Mouse (Mus musculus) embryo, embryonic 11 days (tissue): ENCODE data around the gene Sulf2.

Source experiments
- DNase-seq: peaks from one replicate; pipeline ENCODE4 v3.0.0-alpha.2; 2015

The Sulf2 gene

GRCm38 (mm10) chr2:166047931-166048330 is 107.5 kb downstream of the Sulf2 start:
- no peak for DNase-seq

GRCm38 (mm10) chr2:166045549-166046501 is 109.6 kb downstream of the Sulf2 start:
- peak; percentile 54 for DNase-seq

- DNase-seq: no peak
Measured at GRCm38 (mm10) chr2:166045006-166045405, 110.5 kb downstream of the Sulf2 start.

GRCm38 (mm10) chr2:166042542-166042941 is 112.9 kb downstream of the Sulf2 start:
- no peak for DNase-seq

GRCm38 (mm10) chr2:166039681-166040080 is 115.8 kb downstream of the Sulf2 start:
- no peak for DNase-seq

- peak; percentile 56 for DNase-seq
Measured at GRCm38 (mm10) chr2:166035725-166036124, 119.7 kb downstream of the Sulf2 start.

- no peak for DNase-seq
Measured at GRCm38 (mm10) chr2:166034967-166035490, 120.4 kb downstream of the Sulf2 start.

- DNase-seq: no peak
Measured at GRCm38 (mm10) chr2:166032628-166033027, 122.8 kb downstream of the Sulf2 start.

GRCm38 (mm10) chr2:166031120-166031929 is 124.1 kb downstream of the Sulf2 start:
- peak; percentile 90 for DNase-seq

- peak; percentile 49 for DNase-seq
Measured at GRCm38 (mm10) chr2:166030256-166030995, 125.0 kb downstream of the Sulf2 start.

- peak; percentile 21 for DNase-seq
Measured at GRCm38 (mm10) chr2:166029232-166029631, 126.2 kb downstream of the Sulf2 start.

- DNase-seq: no peak
Measured at GRCm38 (mm10) chr2:166027834-166028233, 127.6 kb downstream of the Sulf2 start.

GRCm38 (mm10) chr2:166025943-166026342 is 129.5 kb downstream of the Sulf2 start:
- DNase-seq: no peak

GRCm38 (mm10) chr2:166024621-166025020 is 130.8 kb downstream of the Sulf2 start:
- no peak for DNase-seq

- DNase-seq: no peak
Measured at GRCm38 (mm10) chr2:166024079-166024478, 131.4 kb downstream of the Sulf2 start.
